Mouse (Mus musculus) kidney, adult 2 months (tissue): ENCODE data around the gene Hmcn2.

Experiments used
- CTCF ChIP-seq: fragments of 200-500 bp; conservative IDR thresholded peaks from 2 replicates; pipeline ENCODE4 v1.5.1; 2011; ENCODE audit warnings: low read depth, mild to moderate bottlenecking, control low read depth, low read length, moderate library complexity, mixed read lengths; ENCODE audit not compliant: insufficient read depth, insufficient read length
- POLR2A ChIP-seq: fragments of 200-500 bp; IDR thresholded peaks from one replicate; pipeline ENCODE4 v1.6.1; 2011; ENCODE audit warnings: low read depth, low read length, control low read depth

DNA sequence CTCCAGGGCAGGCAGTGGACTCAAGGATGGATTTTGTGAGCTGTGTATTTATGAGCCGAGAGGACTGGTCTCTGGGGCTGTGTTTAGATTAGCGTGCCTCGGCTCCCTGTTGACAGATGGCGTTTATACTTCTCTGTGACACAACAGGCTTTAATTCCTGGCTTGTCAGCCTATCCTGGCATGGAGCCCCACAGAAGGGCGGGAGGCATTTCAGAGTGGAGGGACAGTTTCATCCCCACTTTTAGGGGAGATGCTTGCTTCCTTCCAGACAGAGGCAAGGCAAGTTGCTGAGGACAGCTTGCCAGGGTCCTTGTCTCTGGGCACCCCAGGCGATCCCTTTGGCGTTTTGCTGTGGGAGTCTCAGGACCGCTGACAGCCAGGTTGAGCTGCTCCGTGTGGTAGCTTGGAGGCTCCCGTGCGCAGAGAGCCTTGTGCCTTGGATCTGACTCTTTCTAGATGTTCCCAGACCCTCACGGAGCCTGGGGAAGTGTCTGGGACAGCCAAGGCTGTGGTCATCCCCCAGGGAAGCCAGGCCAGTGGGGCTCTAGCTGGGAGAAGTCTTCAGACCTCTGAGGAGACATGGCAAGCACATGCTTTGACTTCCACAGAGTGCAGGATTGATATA is 23.6 kb downstream of the Hmcn2 start:
- no peak for TF ChIP-seq POLR2A
- TF ChIP-seq CTCF: no peak
